Mouse (Mus musculus) kidney, postnatal 0 days (tissue): Measurements from ENCODE around the gene Szt2. TPM values are rescaled to one million over a fixed set of nuclear protein-coding genes. Genes with fewer than 3 reads are reported as not detected.

Source experiments
- ATAC-seq: fragments of 200-750 bp; cut with Nextera tagmentation; replicated peaks from 2 replicates; pipeline ENCODE4 v1.8.0; 2017; ENCODE audit warnings: low read depth, moderate number of reproducible peaks, moderate TSS enrichment, moderate library complexity; ENCODE audit not compliant: low FRiP score
- DNase-seq: peaks from one replicate; pipeline ENCODE4 v3.0.0-alpha.2; 2016; ENCODE audit warnings: low spot score
- H3K27ac ChIP-seq: fragments of 300-500 bp; sonication (generic); 2 replicates; pipeline ENCODE4 v1.5.1; 2014; ENCODE audit warnings: mild to moderate bottlenecking
- H3K27me3 ChIP-seq: fragments of 300-500 bp; sonication (generic); 2 replicates; pipeline ENCODE4 v1.6.1; 2014; ENCODE audit warnings: low read length, mixed read lengths; ENCODE audit not compliant: insufficient read depth
- H3K36me3 ChIP-seq: fragments of 300-500 bp; sonication (generic); 2 replicates; pipeline ENCODE4 v1.6.1; 2014; ENCODE audit warnings: low read length, mixed read lengths; ENCODE audit not compliant: insufficient read depth
- H3K4me1 ChIP-seq: fragments of 300-500 bp; sonication (generic); replicated peaks from 2 replicates; pipeline ENCODE4 v1.6.1; 2014; ENCODE audit warnings: antibody characterized with exemption, low read length, mixed read lengths; ENCODE audit not compliant: insufficient read depth
- H3K4me2 ChIP-seq: fragments of 300-500 bp; sonication (generic); 2 replicates; pipeline ENCODE4 v1.6.1; 2014; ENCODE audit warnings: mild to moderate bottlenecking, low read length, moderate library complexity, mixed read lengths
- H3K4me3 ChIP-seq: fragments of 300-500 bp; sonication (generic); replicated peaks from 2 replicates; pipeline ENCODE4 v1.5.1; 2014; ENCODE audit warnings: low read depth, low read length
- H3K9ac ChIP-seq: fragments of 300-500 bp; sonication (generic); 2 replicates; pipeline ENCODE4 v1.6.1; 2014; ENCODE audit warnings: low read depth, low read length
- H3K9me3 ChIP-seq: fragments of 300-500 bp; sonication (generic); replicated peaks from 2 replicates; pipeline ENCODE4 v1.6.1; 2016; ENCODE audit warnings: low read length, inconsistent platforms, mixed read lengths
- CTCF ChIP-seq: IDR thresholded peaks from 2 replicates; pipeline ENCODE4 v1.5.1; 2016; ENCODE audit warnings: antibody characterized with exemption, low read depth, mild to moderate bottlenecking, moderate library complexity
- WGBS: fragments of 180-500 bp; shearing (Covaris S2); extraction: QIAGEN DNeasy Blood & Tissue Kit; methylation state at CpG from one replicate; pipeline ENCODE4 v1.1.7; 2014; 5-methylcytosine and 5-hydroxymethylcytosine counted together
- polyA plus RNA-seq: library from polyadenylated mRNA; unstranded; fragments of >200 nt; fragmentation: Nextera tagmentation; extraction: Ambion mirVana; gene quantifications from 2 replicates; pipeline ENCODE4 v1.2.1, GENCODE M21; 2015

Gene Szt2
- polyA plus RNA-seq, 1 experiment from 2014 or later, result 3.3 TPM

- 89% methylated on average over 6 of the region's 6 CpGs for WGBS
- H3K4me3 ChIP-seq, result no peak overlapping the region
- no peaks in the 10 kb centered on the region for H3K27me3 ChIP-seq
- H3K4me2 ChIP-seq, result no peak overlapping the region
- H3K9ac ChIP-seq, result no peak overlapping the region
- H3K9me3 ChIP-seq, result no peaks in the 10 kb centered on the region
- DNase-seq (no peak), ATAC-seq (no peak)
- H3K4me1 ChIP-seq, result peaks cover 10% of the 10 kb centered on the region; the same call in 1 of the 2 replicates
- H3K27ac ChIP-seq, result no peak overlapping the region
- peaks cover 42% of the 10 kb centered on the region for H3K36me3 ChIP-seq
- no peak for TF ChIP-seq CTCF
Measured at GRCm38 (mm10) chr4:118362879-118363278, 46.2 kb downstream of the Szt2 start.

GRCm38 (mm10) chr4:118361451-118361850, 47.6 kb downstream of the Szt2 start:
- no peak overlapping the region for H3K27ac ChIP-seq
- peaks cover 10% of the 10 kb centered on the region; the same call in 1 of the 2 replicates for H3K4me1 ChIP-seq
- TF ChIP-seq CTCF, result no peak
- WGBS, result 91% methylated on average over 5 of the region's 5 CpGs
- H3K27me3 ChIP-seq, result no peaks in the 10 kb centered on the region
- H3K9me3 ChIP-seq, result no peaks in the 10 kb centered on the region
- DNase-seq (no peak), ATAC-seq (no peak)
- no peak overlapping the region for H3K9ac ChIP-seq
- H3K4me2 ChIP-seq, result no peak overlapping the region
- H3K4me3 ChIP-seq, result no peak overlapping the region
- peaks cover 38% of the 10 kb centered on the region for H3K36me3 ChIP-seq

- Histone ChIP-seq H3K36me3 (peaks cover 29% of the 10 kb centered on the region), H3K4me1 (peaks cover 10% of the 10 kb centered on the region; the same call in 1 of the 2 replicates), H3K4me2 (peak overlapping the region; percentile 99), H3K9ac (peak overlapping the region; percentile 83), H3K9me3 (no peaks in the 10 kb centered on the region), H3K27ac (peak overlapping the region; percentile 75), H3K4me3 (peak overlapping the region; percentile 72), H3K27me3 (no peaks in the 10 kb centered on the region)
- 3% methylated on average over 53 of the region's 54 CpGs for WGBS
- TF ChIP-seq CTCF, result no peak
- DNase-seq, result peak; percentile 85
- peak; percentile 44 for ATAC-seq
Measured at GRCm38 (mm10) chr4:118359896-118360720, 49.0 kb downstream of the Szt2 start.

GRCm38 (mm10) chr4:118359211-118359895, 49.7 kb downstream of the Szt2 start:
- peaks cover 10% of the 10 kb centered on the region; the same call in 1 of the 2 replicates for H3K4me1 ChIP-seq
- ATAC-seq, result no peak
- DNase-seq, result no peak
- H3K27me3 ChIP-seq, result no peaks in the 10 kb centered on the region
- 0 out of 2 replicates have a peak overlapping the region, but pooled peaks have one; percentile 75 for H3K27ac ChIP-seq
- H3K9me3 ChIP-seq, result no peaks in the 10 kb centered on the region
- WGBS, result 13% methylated on average over 21 of the region's 21 CpGs
- peak overlapping the region; percentile 83 for H3K9ac ChIP-seq
- H3K36me3 ChIP-seq, result peaks cover 24% of the 10 kb centered on the region
- TF ChIP-seq CTCF, result no peak
- H3K4me2 ChIP-seq, result peak overlapping the region; percentile 99
- peak overlapping the region; percentile 72 for H3K4me3 ChIP-seq

GRCm38 (mm10) chr4:118358159-118358895, 50.7 kb downstream of the Szt2 start:
- H3K36me3 ChIP-seq, result peaks cover 15% of the 10 kb centered on the region
- no peak overlapping the region for H3K27ac ChIP-seq
- no peak overlapping the region for H3K9ac ChIP-seq
- no peak for TF ChIP-seq CTCF
- H3K4me3 ChIP-seq, result no peak overlapping the region
- no peaks in the 10 kb centered on the region for H3K27me3 ChIP-seq
- no peak overlapping the region for H3K4me2 ChIP-seq
- DNase-seq, result no peak
- ATAC-seq, result no peak
- no peaks in the 10 kb centered on the region for H3K9me3 ChIP-seq
- WGBS, result 75% methylated on average over 17 of the region's 17 CpGs
- H3K4me1 ChIP-seq, result peaks cover 10% of the 10 kb centered on the region; the same call in 1 of the 2 replicates

GRCm38 (mm10) chr4:118357504-118357903, 51.6 kb downstream of the Szt2 start:
- no peak for TF ChIP-seq CTCF

More at GRCm38 (mm10) chr4:118357504-118357903, 51.6 kb downstream of the Szt2 start:
- Histone ChIP-seq H3K27ac (no peak overlapping the region), H3K4me1 (peaks cover 10% of the 10 kb centered on the region; the same call in 1 of the 2 replicates), H3K36me3 (peaks cover 7% of the 10 kb centered on the region; the same call in 1 of the 2 replicates), H3K4me3 (no peak overlapping the region), H3K9me3 (no peaks in the 10 kb centered on the region), H3K9ac (no peak overlapping the region), H3K27me3 (no peaks in the 10 kb centered on the region), H3K4me2 (no peak overlapping the region)
- ATAC-seq (peak; percentile 59; the same call in 1 of the 2 replicates), DNase-seq (peak; percentile 16)
- 34% methylated on average over 8 of the region's 8 CpGs for WGBS
